Mouse (Mus musculus) bone marrow, adult 2 months (tissue): ENCODE measurements at regions not wholly inside any gene's neighbourhood (a gene's known extent, or its start where the extent isn't known, plus 50 kb on each side); places are given as distances from the start of the nearest gene placed in this dataset.

Experiments used
- CTCF ChIP-seq: fragments of 200-500 bp; IDR thresholded peaks from 2 replicates; pipeline ENCODE4 v1.5.1; 2011; ENCODE audit warnings: low read length, control low read depth; ENCODE audit not compliant: control insufficient read depth, insufficient read depth
- POLR2A ChIP-seq: fragments of 200-500 bp; IDR thresholded peaks from 2 replicates; pipeline ENCODE4 v1.6.1; 2011; ENCODE audit warnings: low read depth, mild to moderate bottlenecking, control low read depth, low read length, borderline replicate concordance; ENCODE audit not compliant: control insufficient read depth

DNA sequence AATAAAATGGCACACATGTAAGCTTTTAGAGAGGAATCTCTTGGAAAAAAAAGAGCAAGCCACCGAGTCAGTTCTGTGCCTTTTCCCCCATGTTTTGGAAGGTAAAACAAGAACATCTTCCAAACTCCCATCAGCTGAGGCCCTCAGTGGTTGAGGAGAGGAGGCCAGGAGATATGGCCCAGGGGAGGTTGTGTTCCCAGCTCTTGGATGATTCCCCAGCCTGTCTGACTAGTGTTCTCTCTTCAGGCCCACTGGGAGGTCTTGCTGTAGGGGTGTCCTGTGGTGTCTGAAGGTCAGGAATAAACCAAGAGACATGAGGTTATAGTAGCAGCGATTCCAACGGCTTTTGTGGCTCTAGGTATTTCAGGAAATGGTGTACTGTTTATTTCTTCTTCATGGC lies 643.2 kb downstream of the Rnf144a start:
- no peak for TF ChIP-seq POLR2A
- TF ChIP-seq CTCF: no peak
